Mouse (Mus musculus): ENCODE results near the gene Tsga10ip. TPM values are rescaled to one million over a fixed set of nuclear protein-coding genes. Genes with fewer than 3 reads are reported as not detected.

Gene Tsga10ip
- total RNA-seq, 4 experiments from 2014 or later, result 0.34 to 0.63 (median 0.37) TPM; not detected in 1

DNA sequence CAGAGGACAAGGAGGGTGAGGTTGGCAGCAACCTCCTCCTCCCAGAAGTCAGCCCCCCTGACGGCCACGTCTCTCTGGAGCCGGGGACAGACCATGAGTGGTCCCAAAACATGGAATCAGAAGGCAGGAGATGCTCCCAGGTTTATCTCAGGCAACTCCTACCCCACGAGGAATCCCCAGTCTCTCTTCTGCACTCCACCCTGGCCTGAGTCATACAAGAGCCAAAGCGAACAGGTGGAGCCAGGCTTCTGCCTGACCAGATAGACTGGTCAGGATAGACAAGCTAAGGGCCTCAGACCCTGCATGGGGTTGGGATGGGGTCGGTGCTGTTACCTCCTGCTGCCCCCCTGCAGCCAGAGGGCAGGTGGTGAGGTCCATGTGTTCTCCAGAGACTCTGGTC lies 54.3 kb downstream of the Tsga10ip start:
- no peak for DNase-seq (ENCODE audit: low spot score in 2 of 2)

DNA sequence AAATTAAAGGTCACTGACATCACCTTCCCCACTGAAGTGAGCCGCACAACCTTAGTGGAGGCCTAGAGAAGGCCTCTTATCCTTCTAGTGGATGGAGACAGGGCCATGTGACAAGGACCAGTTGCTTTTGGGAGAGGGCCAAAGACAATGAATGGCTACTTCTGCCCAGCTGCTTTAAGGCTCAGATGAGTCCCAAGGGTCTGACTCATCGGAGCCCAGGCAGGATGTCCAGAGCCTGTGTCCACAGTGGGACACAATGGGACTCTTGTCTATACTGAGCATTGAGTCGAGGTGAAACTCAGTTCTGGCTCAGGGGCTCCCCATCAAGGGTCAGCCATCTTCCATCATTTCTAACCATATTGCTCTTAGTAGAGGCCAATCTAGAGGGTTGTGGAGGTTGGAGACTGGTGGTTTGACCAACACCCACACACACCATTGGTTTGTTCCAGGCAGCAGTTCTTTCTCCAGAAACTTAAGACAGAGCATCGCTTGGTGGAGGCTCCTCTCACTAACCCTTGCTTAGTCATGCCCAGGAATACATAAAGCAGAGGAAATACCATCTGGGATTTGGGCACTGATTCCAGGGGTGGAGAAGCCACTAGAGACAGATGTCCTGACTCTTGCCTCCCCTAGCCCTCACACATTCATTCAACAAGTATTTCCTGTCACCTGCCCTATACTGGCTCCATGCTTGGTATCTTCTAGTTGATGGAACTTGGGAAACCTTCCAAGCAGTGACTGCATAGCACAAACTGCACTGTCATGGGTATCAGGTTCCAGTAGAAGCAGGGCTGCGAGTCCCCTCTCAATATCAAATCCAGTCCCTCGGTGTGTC lies 56.8 kb downstream of the Tsga10ip start:
- DNase-seq (ENCODE audit: low spot score in 2 of 2), result no peak

DNA sequence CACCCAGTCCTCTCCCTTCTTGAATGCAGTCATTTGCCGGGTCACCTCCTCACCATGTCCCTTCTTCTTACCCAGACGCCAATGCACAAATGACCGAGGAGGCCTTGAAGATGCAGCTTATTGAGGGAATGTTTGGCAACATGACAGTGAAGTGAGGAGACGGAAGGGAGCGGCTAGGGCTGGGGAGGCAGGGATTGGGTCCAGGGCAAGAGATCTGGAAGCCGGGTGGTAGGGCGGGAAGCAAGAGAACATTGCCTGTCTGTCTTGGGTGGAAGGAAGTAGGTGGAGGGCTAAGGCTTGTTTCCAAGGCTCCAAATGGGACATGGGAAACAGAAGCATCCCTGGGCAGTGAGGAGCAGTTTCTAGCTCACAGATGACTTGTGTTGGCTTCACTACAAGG lies 61.0 kb downstream of the Tsga10ip start:
- DNase-seq (ENCODE audit: low spot score in 2 of 2), result no peak

Other genes with a start within 250 kb of the Tsga10ip start
- gene Pacs1, start 129.4 kb downstream of the Tsga10ip start, total RNA-seq (2022), result 10 to 100 TPM; 50.9 to 59.4 (median 55.3) TPM
- 100 to 1,000 TPM; 202 to 215 (median 208) TPM for gene Sf3b2, start 107.1 kb downstream of the Tsga10ip start, total RNA-seq (2022)
- 10 to 100 TPM; 83.2 to 92.3 (median 86.9) TPM for gene Gal3st3, start 104.2 kb downstream of the Tsga10ip start, total RNA-seq (2022)
- gene Catsper1, start 66.8 kb downstream of the Tsga10ip start, total RNA-seq (2022), result not detected
- gene Cst6, start 53.0 kb downstream of the Tsga10ip start, total RNA-seq (2022), result 10 to 100 TPM; 10.8 to 18.1 (median 12.5) TPM
- 10 to 100 TPM; 18.6 to 27.4 (median 23.1) TPM for gene Eif1ad, start 35.8 kb downstream of the Tsga10ip start, total RNA-seq (2022)
- gene Banf1, start 35.4 kb downstream of the Tsga10ip start, total RNA-seq (2022), result 10 to 100 TPM; 74.1 to 85.8 (median 76.2) TPM
- gene Sart1, start 13.8 kb downstream of the Tsga10ip start, total RNA-seq (2022), result 100 to 1,000 TPM; 103 to 120 (median 114) TPM
- gene Drap1, start 22.5 kb upstream of the Tsga10ip start, total RNA-seq (2022), result 100 to 1,000 TPM; 308 to 358 (median 327) TPM
- gene AI837181, start 22.6 kb upstream of the Tsga10ip start, total RNA-seq (2022), result 10 to 100 TPM; 64.8 to 71.2 (median 67.6) TPM
- gene Fosl1, start 45.0 kb upstream of the Tsga10ip start, total RNA-seq (2022), result under 1 TPM; 0.20 to 0.67 (median 0.29) TPM
- gene Ccdc85b, start 55.4 kb upstream of the Tsga10ip start, total RNA-seq (2022), result 10 to 100 TPM; 31.7 to 33.1 (median 32.4) TPM
- gene Fibp, start 58.1 kb upstream of the Tsga10ip start, total RNA-seq (2022), result 100 to 1,000 TPM in 1 of 4 experiments, 10 to 100 TPM in 3; 93.5 to 109 (median 96.4) TPM
- under 1 TPM in 3 of 4 experiments, not detected in 1; 0.29 to 0.81 (median 0.77) TPM for gene Ctsw, start 66.0 kb upstream of the Tsga10ip start, total RNA-seq (2022)
- gene Efemp2, start 71.4 kb upstream of the Tsga10ip start, total RNA-seq (2022), result 10 to 100 TPM; 14.4 to 23.9 (median 22.1) TPM
- 10 to 100 TPM; 29.0 to 38.5 (median 33.8) TPM for gene Mus81, start 85.9 kb upstream of the Tsga10ip start, total RNA-seq (2022)
- 1,000 to 10,000 TPM; 1,240 to 1,334 (median 1,291) TPM for gene Cfl1, start 87.9 kb upstream of the Tsga10ip start, total RNA-seq (2022)
- gene 1700020D05Rik, start 101.3 kb upstream of the Tsga10ip start, total RNA-seq (2022), result 10 to 100 TPM in 2 of 4 experiments, 1 to 10 TPM in 2; 7.4 to 12.1 (median 9.6) TPM
- 10 to 100 TPM; 86.8 to 95.2 (median 88.6) TPM for gene Snx32, start 108.0 kb upstream of the Tsga10ip start, total RNA-seq (2022)
- not detected for gene Ovol1, start 158.1 kb upstream of the Tsga10ip start, total RNA-seq (2022)
- gene Ap5b1, start 165.5 kb upstream of the Tsga10ip start, total RNA-seq (2022), result 1 to 10 TPM; 5.8 to 8.7 (median 6.6) TPM
- 10 to 100 TPM; 58.8 to 96.9 (median 78.2) TPM for gene Rnaseh2c, start 199.3 kb upstream of the Tsga10ip start, total RNA-seq (2022)
- gene Kat5, start 207.7 kb upstream of the Tsga10ip start, total RNA-seq (2022), result 100 to 1,000 TPM in 1 of 4 experiments, 10 to 100 TPM in 3; 81.5 to 105 (median 86.9) TPM
- gene Rela, start 235.0 kb upstream of the Tsga10ip start, total RNA-seq (2022), result 10 to 100 TPM; 18.8 to 32.7 (median 23.7) TPM

Data from layer of hippocampus, adult 8-10 months (tissue).